Mouse (Mus musculus): ENCODE data around the gene Grin2d.

The Grin2d gene

DNA sequence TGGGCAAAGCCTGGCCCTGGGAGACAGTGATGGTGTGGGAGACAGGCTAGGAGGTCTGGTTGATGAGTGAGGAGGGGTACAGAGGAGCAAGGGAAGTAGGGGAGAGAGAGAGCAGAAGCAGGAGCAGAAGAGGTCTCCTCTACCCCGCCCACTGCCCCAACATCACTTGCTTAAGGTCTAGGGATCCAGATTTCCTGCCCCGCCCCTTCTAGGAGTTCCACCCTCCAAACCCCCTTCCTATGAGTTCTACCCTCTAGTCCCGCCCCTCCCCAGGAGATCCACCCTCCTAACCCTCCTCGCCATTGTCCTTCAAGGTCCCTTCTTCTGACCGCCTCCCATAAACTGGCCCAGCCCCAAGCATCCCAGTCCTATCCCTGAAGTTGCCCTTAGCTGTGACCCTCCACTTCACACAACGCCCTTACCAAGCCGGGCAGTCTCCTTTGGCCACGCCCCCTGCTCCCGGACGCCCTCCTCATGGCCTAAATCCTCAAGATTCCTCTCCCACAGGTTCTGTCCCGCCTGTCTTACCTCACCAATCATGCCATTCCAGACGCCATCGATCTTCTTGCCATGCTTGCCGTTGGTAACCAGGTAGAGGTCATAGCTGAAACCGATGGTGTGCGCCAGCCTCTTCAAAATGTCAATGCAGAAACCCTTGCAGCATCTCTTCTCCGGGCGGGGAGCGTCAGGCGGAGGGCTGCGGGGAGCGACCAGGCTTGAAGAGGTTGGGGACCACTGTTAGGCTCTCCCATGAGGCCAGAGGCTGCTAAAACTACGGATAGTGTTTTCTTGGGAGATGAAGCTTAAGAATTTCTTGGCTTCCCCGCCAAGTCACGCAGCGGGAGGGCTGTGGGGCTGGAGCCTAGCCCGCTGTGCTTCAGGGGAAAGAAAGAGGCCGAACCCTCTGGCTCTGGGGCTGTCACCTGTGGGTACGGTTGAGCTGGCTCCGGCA is 21.0 kb downstream of the Grin2d start:
- DNase-seq (ENCODE audit: low spot score in 2 of 2), result no peak

DNA sequence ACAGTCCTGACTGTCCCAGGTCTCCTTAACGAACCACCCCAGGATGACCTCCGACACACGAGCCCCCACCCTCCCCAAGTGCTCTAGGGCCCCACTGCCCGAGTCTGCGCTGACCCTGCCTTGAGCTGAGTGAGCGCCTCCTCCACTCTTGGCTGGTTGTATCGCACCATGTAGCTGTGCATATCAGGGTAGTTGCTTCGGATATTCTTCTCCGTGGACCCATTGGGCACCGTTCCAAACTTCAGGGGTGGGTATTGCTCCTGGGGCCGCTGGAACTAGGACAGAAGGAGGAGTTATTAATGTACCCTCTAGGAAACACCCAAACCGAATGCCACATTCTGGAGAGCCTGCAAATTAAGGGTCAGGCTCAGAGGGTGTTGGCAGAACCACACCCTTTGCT is 25.1 kb downstream of the Grin2d start:
- no peak for DNase-seq (ENCODE audit: low spot score in 2 of 2)

DNA sequence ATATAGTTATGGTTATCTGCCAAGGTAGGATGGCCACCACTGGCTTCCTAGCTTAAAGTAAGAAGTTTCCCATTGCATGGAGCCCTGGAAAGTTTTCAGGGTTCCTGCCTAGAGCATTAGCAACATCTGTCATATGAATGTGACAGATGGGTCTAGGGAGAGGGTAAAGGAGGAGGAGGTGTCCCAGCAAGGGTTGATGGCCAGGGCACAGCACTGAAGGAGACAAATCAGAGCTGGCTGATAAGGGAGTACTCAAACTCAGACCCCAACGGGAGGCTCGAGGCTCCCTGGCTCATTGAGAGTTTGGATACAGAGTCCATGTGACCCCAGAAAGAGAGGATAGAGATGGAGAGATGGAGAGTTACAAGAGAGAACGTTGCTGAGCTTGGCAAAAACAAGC is 27.5 kb downstream of the Grin2d start:
- DNase-seq (ENCODE audit: low spot score in 2 of 2), result no peak

DNA sequence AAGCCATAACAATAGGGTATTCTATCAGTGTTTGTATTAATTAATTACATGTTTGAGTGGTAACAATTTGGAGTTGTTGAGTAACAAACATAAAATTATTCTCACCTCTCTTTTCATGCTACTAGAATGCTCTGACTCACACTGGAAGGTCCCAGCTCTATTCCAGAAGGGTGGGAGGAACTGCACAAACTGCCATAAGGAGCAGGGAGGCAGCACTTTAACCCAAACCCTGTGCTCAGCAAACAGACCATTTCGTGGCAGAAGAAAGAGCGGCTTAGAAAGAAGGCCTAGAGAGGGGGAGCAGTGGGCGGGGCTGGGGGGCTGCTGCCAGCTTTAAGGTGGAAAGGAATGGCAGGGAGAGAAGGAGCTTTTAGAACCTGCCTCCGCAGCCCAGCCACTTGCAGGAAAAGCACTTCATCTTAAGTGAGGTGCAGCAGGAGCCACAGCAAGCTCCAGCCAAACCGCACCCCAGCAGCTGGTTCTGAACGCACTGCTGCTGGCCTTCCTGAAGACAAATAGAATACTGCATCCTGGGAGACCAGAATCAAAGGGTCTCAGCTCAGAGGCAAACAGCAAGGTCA is 29.6 kb downstream of the Grin2d start:
- DNase-seq (ENCODE audit: low spot score in 2 of 2), result no peak

DNA sequence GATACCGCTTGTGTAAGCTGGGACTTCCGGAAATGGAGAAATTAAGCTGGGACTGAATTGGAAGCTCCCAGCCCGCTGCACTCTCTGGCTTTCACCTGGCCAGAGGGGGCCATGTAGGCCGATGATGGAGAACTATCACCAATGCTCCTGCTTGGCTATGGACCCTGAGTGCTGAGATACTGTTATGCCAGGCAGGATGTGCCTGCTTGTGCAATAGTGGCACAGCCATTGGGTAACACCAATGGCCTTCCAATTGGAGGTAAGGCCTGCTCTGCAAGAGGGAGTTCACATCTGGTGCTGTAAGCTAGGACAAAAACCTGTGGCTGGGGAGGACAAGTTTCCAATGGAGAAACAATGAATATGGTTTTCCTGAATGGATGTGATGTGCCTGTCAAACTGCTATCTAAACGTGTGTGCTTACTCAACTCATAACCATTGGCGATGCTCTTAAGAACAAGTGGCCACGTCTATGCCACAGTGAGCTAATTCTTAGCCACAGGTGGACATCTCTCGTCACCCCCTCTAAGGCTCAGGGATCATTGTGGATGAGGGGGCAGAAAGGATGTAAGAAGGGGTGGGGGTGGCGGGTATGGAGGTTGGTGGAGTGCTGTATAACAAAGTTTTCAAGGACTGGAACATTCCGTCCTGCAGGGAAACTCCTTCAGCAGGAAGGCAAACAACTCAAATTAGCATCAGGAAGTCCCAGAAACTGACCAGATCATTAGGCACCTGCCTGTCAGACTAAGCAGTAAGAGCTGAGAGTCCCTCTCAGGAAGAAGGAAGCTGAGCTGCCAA is 35.0 kb downstream of the Grin2d start:
- no peak for DNase-seq (ENCODE audit: low spot score in 2 of 2)

DNA sequence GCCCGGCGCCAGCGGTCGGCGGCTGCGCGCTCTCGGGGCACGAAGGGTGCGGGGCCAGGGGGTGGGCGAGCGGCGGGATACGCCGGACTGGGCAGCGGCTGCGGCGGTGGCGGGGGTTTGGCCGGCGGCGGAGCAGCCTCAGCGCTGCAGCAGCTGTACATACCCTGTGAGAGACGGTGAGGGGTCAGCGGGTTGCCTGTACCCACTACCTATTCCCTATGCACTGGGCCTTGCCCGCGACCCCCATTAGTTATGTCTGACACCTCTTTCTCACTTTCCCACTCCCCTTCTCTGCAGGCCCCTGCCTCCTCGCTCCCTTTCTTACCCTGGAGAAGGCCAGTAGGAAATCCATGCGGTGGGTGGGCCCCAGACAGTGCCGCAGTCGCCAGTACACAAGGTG is 44.3 kb downstream of the Grin2d start:
- no peak for DNase-seq (ENCODE audit: low spot score in 2 of 2)

DNA sequence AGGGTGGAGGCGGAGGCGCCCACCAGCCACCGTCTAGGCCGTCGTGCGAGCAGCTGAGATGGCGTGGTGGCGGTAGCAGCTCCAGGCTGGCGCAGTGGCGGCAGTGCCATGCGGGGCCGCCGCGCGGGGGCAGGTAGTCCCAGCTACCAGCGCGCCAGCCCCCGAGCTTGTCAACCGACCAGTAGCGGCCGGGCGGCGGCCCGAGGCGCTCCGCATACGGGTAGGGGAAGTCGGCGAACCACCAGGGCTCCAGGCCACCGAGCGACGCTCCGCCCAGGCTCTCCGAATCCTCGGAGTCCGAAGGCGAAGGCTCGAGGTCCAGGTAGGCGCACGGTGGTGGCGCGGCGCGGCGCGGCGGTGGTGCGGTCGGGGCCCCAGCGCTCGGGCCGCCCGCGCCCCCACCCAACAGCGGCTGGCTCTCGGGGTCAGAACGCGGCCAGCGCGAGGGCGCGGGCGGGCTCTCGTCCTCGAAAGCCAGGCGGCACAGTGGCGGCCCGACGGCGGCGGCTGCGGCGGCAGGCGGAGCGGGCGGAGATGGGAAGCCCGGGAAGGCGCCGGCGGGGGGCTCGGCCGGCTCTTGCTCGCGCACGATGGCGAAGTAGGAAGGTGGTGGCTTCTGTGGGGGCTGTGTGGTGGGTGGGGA is 44.9 kb downstream of the Grin2d start:
- DNase-seq (ENCODE audit: low spot score in 2 of 2), result no peak

DNA sequence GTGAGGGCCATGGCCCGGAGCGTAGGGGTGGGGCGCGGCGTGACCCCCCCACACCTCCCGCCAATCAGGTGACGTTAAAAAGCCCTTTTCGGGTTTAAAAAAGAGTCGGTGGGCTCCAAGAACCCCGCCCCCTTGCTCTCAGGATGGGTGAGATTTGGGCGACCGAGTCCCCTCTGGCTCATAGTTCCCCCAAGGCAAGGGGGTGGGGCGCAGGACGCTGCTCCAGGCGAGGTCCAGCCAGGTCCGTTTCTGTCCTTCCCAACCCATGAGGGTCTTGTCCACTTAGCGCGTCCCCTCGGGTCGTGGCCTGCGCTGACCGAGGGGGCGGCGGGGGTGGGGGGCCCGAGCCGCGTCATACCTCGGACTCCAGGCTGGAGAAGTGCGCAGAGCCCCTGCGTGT is 45.8 kb downstream of the Grin2d start:
- DNase-seq (ENCODE audit: low spot score in 2 of 2), result no peak

DNA sequence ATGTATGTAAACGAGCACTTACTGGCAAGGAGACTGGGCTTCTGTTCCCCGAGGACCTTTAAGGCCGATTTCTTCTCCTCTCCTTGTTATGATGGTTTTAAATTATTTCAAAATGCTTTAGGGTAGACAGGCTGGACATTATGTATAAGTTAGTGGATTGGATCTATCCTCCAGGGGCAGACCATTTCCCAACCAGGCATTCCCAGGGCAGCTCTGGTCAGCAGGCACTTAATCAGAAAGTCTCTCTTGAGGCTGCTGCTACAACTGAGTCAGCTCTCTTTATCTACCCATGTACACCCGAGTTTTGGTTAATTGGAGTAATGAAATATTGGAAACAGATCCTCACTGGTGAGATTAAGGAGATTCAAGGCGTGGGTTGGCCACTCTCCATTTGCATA is 47.1 kb downstream of the Grin2d start:
- DNase-seq (ENCODE audit: low spot score in 2 of 2), result no peak

DNA sequence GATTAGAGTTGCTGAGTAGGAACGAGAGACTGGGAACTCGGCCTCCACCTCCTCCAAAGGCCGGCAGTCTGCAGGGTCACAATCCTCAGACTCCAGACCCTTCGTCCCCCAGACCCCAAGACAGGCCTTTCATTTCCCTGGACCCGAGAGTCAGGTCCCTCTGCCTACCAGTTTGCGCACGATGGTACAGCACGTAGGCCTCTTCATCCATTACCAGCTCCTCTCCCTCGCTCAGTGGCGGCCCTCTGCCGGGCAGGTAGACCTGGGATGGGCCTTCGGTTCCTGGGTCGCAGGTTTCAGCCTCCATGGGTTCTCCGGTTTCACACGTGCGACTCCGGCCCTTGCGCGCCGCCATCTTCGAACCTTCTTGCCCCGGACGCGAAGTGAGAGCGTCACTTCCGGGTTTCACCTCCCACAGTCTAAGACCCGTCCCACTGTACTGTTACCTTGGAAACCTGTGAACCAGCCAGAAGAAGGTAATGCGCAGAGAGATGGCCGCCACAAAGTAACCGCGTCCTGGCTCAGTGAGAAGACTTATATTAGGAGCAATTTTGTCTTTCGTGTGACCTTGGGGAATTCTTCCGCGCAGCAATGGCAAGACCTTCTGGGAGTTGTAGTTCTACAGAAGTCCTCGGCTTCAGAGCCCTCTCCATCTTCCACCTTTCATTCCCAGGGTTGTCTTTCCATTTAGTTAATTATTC is 47.6 kb downstream of the Grin2d start, which contains the start of gene Grwd1:
TSS of gene Grwd1 (minus strand) at position 518 of the 701 bp plus-strand sequence.
- DNase-seq (ENCODE audit: low spot score in 2 of 2), result peak; percentile 85 to 86

DNA sequence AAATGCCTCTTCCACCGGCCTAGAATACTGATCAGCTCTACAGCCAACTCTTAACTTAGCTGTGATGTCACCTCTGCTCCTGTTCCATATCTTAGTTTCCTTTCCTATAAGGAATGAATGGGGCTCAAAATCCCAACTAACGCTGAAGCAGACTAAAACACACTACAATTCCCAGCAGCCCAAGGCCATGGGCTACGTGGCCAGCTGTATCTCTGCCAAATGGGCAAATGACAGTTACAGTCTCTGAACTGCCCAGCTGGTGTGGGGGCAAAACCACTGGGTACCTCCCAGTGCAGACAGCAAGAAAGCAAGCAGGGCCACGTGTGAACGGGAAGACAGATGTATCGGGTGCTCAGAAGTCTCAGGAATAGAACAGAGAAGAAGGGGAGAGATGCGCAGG is 51.5 kb downstream of the Grin2d start:
- DNase-seq (ENCODE audit: low spot score in 2 of 2), result no peak

DNA sequence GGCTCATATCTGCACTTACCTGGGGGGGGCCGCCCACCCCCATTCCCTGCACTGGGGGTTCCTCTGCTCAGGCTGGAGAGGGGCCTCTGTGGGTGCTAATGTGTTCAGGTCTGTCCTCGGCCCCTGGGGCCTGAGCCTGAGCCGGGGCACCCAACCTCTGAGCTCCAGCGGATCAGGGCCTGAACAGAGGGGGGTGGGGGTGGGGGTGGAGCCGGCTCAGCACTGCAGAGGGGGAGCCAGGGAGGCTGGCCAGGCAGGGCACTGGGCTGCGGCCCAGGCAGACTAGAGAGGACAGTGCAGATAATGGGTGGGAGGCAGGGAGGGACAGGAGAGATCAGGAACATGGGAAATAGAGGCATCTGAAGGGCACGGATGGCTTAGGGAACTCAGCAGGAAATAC is 53.6 kb downstream of the Grin2d start, which contains the start of gene Kcnj14:
TSS of gene Kcnj14 (minus strand) at position 185 of the 400 bp plus-strand sequence.
- no peak for DNase-seq (ENCODE audit: low spot score in 2 of 2)

DNA sequence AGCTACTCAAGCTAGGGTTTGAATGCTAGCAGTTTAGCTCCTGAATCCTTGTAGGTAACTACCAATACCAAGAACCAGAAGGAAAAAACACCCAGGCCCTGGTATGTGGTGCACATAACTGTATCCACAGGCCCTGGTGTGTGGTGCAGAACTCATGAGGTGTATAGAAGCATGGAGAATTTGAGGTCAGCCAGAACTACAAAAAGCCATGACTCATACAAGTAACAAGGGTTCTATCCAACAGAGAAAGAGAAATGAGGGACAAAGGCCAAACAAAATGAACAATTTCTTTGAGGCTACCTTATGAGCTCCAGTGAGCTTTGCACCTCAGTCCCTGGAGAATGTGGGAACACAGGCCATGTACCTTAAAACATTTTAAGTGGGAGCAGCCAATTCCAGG is 57.3 kb downstream of the Grin2d start:
- DNase-seq (ENCODE audit: low spot score in 2 of 2), result no peak

DNA sequence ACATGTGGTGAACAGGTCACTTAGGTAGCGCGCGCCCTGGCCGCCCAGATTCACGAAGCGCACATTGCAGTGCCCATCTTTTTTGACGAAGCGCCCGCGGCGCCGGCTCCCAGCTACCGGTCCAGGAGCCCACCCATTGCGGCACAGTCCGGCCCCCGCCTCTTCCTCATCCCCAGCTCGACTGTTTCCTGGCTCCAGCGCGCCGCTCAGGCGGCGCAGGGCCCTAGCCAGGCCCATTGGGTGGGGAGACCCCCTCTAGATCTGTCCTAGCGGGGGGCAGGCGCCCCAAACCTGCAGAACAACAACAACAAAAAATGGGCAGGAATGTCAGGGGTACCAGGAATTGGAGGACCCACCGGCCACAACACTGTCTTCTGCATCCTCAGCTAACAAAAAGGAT is 58.3 kb downstream of the Grin2d start:
- DNase-seq (ENCODE audit: low spot score in 2 of 2), result no peak

DNA sequence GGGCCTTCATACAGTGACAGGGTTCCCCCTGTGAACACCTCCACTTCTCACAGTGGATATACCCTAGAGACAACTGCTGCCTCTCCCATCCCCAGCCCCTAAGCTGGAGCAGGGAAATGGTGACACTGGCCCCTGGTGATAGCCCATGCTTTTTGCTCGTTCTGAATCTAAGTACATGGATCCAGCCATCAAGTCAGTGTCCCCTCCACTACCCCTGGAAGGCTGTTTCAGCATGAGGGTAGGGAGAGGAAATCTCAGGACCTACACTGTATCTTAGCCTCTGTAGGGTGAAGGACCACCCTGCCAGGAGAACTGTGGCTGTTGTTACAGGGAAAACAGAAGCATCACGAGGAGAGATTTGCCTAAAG is 62.2 kb downstream of the Grin2d start:
- no peak for DNase-seq (ENCODE audit: low spot score in 2 of 2)

DNA sequence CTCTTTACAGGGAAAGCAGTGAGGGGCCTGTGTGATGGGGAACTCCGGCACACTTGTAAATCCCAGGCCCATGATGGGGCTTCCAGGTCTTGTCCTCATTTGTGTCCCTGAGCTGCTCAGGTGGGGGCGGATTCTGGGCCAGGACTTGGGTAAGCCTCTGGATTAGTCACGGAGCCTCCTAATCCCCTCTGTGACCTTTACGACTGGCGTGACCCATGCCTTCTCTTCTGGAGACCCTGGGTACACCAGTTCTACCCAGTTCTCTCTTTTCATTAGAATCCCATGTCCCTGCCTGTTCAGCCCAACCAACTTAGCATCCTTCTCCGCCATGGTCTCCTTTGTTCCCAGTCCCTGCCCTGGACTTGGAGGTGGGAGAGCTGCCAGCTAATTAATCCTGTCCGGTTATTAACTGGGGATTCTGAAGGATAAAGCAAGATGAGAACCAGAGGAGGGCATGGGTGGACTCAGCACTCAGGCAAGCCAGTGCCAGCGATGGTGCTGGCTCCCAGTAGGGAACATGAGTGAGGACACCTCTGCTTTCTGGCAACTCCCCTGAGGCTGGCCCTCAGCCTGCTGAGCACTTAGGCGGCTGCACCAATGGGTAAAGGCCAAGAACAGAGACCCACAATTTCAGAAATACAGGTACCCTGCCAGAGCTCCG is 62.7 kb downstream of the Grin2d start:
- no peak for DNase-seq (ENCODE audit: low spot score in 2 of 2)

DNA sequence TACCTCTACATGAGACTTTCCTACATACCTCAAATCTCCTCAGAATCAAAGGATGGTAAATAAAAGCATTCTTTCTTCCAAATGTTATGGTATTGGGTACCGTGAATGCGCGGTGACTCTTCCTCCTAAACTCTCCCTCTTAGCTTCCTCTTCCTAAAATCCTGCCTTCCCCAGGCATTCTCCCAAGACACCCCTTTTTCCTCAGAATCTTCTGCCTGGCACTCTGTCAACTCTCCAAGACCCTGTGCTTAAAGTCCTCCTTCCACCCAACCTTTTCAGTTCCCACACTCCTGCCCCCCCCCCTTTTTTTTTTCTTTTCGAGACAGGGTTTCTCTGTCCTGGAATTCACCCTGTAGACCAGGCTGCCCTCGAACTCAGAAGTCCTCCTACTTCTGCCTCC is 63.3 kb downstream of the Grin2d start:
- no peak for DNase-seq (ENCODE audit: low spot score in 2 of 2)

DNA sequence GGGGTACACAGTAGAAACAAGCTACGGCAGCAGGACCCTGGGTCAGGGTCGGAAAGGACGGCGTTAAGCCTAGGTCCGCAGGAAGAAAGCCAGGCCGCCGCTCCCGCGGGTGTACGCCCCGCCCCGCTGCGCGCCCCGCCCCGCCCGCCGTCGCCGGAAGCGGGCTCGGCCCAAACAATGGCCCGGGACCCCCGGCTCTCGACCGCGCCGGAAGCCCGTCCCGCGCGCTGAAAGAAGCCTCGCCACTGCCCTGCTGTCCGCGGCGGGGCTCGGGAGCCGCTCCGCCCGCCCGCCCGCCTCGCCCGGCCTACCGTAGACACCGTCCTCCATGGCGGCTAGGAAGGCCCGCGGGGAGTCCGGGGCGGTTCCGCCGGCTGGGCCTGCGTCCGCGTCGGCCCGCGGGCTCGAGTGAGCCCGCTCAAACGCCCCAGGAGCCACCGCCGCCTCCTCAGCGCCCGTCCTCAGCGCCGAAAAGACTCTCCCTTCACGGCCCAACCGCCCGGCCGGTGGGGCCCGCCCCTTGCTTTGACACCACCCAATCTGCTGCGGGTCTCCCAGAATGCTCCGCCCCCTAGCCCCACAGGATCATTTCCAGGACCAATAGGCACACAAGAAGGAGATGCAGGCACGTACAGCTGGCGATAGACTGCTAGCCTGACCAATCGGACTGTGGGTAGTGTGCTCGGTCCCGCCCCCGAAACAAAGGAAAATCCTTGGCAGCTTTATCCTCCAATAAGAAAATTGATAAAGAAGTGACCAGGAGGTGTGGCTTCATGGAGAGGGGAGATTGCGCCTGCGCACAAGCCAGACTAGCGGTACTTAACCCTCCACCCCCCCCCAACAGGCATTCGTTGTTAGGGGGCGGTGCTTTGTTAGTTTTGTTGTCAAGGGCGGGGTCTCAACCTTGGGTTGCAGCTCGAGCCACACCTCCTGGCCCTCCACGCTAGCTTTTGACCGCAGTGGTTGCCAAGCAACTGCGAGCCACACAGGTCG is 64.1 kb downstream of the Grin2d start, which contains the start of gene Cyth2:
TSS of gene Cyth2 (minus strand) at position 795 of the 993 bp plus-strand sequence.
- peak; percentile 100 for DNase-seq (ENCODE audit: low spot score in 2 of 2)

DNA sequence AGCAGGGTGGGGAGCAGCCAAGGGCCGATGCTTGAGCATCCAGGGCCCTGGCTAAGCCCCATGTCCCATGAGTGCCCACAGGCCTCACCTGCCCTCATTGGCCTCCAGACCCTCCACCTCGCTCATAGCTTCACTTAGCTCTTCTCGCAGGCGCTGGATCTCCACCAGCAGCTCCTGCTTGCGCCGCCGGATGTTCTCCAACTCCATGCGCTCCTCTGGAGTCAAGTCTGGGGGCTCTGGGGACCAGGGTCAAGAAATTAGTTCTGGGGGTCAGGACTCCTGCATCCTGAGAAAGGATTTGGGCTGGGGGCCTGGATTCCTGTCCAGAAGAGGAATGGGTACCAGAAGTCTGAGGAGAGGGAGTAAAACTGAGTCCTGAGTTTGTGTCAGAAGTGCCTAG is 65.3 kb downstream of the Grin2d start:
- DNase-seq (ENCODE audit: low spot score in 2 of 2), result no peak
